Mouse (Mus musculus) adipocyte (in vitro differentiated cells): ENCODE data around the gene Atg16l2.

ENCODE experiments used
- DNase-seq: peaks from one replicate; pipeline ENCODE4 v3.0.0-alpha.2; 2016; ENCODE audit warnings: low spot score

Gene Atg16l2

DNA sequence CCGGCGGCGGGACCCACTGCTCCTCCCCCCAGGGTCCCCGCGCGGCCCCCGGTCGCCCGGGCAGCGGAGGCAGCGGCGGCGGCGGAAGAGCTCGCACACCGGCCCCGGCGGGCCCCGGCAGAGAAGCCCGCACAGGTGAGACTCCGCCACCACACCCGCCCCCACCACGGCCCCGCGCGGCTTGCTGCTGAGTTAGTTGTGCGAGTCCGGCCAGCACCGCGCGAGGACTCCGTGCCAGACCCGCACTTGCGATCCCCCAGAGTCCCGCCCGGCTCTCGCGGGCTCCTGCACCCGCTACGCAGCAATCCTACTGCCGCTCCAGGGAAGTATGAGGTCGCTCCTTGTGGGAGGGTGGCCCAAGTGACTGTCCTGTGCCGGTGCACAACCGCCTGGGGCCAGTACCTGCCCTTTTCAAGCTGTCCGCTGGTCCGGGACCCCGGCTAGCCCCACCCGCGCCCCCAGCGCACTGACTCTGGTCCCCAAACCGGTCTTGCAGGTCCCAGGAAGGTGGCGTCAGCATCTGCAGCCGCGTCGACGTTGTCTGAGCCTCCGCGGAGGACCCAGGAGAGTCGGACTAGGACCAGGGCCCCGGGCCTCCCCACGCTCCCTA is 19.3 kb upstream of the Atg16l2 start:
- DNase-seq, result no peak

DNA sequence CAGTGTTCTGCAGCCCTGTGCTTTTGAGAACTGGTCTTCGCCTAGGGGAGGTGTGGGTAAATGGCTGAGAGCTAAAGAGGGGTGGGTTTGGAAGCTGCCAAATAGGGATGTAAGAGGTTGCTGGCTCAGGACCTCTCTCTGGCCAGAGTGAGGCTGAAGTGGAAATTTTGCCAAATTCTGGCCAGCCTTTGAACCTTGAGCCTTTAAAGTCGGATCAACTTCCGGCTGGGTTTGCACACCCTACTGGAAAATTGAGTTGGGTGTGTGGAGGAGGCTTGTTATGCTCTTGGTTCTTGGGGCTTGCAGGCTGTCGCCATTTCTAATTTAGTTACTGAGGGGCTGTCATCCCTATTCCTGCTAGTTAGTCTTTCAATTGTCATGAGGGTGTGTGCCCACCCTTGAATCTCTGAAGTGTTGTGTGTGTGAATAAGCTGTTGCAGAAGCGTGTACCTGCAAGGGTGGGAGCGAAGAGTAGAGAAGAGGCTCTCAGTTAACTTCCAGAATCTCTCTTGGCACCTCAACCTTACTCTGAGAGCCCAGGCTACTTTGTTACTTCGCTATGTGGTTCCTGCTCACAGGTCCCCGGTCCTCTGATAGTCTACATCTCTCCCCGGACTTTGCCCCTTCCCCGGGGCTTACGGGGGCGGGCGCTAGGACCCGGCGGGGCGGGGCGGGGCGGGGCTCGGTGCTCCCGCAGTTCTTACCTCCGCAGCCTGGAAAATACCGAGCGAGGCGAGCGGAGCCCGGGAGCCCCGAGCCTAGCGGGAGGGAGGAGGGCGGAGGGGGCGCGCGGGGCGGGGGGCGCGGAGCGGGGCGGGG is 18.6 kb upstream of the Atg16l2 start:
- no peak for DNase-seq

DNA sequence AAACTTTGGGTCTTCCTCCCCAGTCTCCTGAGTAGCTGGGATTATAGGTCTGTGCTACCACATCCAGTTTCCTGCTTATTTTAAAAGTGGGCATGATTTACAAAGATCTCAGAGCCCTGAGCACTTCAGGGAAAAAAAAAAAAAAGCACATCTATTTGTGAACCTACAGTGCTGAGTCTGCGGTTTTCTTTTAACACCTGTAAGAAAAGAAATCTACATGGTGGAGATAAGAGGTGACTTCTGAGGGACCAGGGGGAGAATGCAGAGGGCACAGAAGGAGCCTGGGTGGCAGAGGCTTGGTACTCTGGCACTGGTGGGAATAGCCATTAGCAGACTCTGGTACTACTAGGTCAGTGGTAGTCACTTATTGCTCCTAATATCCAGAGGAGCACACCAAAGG is 17.7 kb upstream of the Atg16l2 start:
- DNase-seq, result no peak

DNA sequence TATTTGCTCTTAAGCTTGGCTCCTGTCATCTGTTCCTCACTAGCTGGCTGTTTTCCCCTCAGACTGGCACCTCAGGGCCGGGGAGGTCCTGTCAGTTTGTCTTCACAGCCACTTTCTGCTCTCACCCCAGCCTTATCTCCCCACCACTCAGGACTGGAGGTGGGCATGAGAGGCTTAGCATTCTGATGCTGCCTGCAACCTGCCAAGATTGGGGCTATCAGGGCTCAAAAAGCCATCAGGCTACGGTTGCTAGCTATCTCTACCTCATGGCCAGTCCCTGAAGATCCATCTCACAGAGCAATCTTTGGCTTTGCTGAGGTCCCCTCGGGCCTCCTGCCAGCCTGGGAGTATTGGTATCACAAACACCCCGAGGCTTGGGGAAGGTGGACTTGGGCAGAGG is 16.8 kb upstream of the Atg16l2 start:
- DNase-seq, result no peak

DNA sequence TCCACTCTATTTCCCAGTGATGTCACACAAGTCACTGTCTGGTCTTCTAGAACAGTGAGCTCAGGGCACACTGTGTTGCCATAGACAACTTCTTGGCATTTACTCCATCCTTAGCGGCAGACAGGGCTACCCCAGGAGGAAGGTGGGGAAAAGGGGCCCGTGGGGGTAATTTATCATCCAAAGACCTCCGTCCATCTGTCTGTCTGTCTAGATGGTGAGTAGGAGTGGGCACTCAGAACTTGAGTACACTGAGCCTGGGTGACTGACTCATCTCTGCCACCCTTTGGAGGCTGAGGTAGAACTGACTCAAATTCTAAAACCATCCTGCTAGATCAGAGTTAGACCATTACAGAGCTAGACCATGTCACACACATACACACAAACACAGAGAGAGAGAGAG is 15.0 kb upstream of the Atg16l2 start, which contains the start of gene Stard10:
Gene Stard10, plus strand, starts transcription at position 73 of the 400 bp plus-strand sequence.
- DNase-seq, result no peak

DNA sequence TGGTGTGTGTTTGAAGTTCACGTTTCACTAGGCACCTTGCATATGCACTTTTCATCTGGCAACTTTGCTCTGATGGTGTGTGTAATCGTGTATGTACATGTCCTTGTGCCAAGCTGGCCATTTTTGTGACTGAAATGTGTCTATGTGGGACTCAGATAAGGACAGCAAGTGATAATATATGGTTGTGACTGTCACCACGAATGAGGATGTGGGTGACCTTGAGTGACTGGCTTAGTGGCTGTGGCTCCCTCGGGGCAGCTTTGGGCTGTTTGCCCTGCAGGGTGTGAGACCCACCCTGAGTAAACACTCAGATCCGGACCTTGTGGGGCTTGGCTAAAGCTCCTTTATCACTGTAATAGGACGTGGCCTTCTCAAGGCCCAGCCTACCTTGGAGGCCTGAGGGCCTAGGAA is 14.5 kb upstream of the Atg16l2 start:
- DNase-seq, result no peak

DNA sequence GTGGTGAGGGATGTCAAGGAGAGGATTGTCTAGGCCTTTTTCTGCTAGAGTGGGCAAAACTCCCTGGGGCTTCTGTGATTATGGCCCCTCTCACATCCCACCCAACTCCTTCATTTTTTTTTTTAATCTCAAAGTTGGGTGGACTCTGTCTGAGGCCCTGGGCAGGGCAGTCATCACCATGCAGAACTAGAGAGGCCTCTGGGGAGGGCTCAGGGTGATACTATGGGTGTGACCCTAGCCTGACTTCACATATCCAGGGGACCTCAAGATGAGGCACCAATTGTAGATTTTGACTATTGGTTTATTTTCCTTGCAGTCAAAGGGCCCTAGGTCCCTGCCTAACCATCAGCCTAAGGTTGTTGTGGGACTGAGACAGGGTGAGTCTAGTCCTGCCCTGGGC is 13.6 kb upstream of the Atg16l2 start:
- DNase-seq, result no peak

DNA sequence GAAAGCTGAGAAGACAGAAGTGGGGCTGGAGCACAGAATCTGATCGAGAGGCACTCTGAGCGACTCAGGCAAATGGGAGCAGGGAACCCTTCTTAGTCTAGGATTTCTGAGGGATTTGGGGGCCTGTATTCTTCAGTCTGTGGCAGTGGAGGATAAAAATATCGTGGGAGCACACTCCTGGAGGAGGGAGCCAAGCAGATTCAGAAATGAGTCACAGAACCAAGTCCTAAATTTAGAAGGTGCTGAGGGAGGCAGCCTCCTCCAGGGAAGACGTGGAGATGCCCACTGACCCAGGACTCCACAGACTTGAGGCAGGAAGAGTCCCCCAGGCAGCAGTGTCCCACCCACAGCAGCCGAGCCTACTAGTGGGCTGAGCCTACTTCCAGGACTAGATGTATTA is 12.3 kb upstream of the Atg16l2 start:
- no peak for DNase-seq

DNA sequence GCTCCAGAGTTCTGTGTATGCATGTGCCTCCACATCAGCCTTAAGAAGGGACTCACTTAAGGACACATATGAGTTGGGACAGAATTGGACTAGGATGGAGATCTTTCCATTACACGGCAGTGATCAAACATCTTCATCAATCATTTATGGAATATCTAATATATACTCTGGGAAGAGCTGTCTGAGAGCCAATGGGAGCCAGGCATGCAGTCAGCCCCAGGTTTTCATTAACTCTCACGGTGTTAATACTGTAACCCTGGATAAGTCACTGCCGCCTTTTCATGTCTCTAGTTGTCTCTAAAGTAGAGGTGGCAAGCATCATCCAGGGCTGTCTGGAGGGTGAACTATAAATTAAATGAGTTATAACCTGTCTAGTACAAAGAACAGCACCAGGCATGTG is 11.0 kb upstream of the Atg16l2 start:
- no peak for DNase-seq

DNA sequence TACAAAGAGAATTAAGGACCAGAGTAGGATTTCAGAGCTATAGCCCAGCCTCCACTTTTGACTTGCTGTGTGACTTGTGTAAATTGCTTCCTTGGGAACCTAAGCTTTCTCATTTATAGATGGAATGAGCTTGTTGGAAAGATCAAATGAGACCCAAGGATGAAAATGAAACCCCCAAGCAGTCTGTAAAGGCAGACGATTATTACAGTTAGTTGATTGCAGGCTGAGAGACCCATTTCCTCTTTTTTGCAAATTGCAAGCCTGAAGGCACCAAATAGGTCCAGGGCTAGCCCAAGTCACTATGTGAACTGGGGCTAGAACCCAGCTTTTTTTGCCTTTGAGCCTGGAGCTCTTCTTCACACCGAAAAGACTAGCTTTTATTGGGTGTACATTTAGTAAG is 9.0 kb upstream of the Atg16l2 start:
- no peak for DNase-seq

DNA sequence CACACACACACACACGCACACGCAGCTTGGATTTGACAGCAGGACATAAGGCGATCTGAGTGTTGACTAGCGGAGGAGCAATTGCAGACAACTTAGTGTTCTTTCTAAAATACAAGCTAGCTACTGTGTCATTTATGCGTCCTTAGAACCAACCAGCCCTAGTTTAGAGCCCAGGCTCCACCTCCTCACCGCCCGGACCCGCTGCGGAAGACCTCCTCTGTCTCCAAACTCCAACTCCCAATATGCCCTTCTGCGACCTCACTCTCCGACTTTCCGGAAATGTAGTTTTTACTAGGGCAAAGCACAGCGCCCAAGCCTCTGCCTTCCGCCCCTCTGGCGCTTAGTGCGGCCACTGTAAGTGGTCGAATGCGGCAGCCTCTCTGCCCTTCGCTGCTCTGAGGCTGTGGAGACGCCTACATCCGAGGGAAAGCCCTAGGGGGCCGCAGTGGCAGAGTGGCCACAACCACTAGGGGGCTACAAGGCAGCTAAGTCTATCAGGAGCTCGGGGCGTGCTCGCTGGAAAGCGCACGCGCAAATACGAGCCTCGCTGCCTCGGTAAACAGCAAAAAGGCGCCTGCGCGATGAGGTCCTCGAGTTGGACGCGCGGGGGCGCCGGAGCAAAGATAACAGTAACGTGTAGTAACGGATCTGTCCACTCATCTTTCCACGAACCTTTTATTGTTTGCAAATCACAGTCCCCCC is 8.4 kb upstream of the Atg16l2 start:
- DNase-seq, result peak; percentile 95

DNA sequence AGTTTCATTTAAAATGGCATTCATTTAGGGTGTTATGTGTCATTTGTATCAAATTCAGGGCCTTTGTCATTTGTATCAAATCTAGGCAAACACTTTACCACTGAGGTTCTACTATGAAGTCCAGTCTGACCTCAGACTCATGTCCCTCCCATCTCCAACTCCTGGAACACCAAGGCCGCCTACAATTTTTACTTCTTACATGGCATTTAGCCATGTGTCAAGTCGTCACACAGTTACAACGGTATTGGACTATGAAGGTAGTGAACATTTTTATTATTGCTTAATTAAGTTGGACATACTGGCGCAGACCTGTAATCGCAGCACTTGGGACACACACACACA is 7.9 kb upstream of the Atg16l2 start:
- no peak for DNase-seq

DNA sequence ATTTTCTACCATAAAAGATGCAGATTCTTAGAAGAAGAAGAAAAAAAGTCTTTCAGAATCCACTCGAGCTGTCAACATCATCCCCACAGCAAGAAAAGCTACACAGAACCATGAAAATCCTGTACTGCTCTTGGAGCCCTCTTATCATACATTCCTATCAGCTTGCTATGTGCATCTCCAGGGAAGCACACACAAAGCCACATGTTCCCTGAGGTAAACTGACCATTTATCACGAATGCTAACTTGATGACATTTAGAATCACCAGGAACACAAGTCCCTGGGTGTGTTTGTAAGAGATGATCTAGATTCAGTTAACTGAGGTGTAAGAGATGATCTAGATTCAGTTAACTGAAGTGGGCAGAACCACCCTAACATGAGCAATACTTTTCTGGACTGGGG is 4.8 kb upstream of the Atg16l2 start:
- no peak for DNase-seq

DNA sequence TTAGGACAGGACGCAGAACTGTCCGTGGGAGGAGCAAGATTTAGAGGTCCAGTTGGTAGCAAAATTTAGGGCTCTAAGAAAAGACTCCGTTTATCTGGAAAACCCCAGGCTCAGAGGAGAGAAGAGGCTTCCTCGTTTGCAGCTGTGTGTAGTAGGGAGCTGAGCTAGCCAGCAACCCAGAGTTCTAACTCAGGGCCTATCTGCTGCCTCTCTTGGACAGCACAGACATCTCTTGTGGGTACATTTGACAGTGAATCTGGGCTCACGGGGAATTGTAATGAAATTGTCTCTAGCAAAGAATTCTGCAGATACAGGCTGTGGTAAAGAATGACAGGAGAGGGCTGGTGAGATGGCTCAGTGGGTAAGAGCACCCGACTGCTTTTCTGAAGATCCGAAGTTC is 640 bp upstream of the Atg16l2 start:
- no peak for DNase-seq

DNA sequence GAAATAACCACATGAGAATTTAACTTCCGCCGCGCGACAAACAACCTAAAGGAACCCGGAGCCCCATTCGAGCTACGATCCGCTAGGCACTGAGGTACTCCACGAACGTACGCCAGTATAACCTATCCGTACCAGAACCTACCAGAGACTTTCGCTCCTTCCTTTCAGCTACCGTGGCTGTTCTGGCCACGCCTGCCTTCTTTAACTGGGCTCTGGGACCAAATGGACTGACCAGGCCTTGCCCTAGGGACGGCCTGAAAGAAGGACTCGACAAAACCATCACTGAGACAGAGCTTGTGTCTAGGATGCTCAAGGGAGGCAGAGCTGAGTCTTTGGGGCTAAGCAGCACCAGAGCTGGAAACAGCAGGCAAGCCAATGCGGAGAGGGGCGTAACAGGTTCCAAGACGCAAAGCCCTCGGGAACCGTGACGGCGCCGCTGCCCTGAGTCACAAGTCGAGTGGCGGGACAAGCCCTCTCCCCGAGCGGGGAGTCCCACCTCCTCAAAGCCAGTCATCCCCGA is 630 bp downstream of the Atg16l2 start:
- DNase-seq, result peak; percentile 30

DNA sequence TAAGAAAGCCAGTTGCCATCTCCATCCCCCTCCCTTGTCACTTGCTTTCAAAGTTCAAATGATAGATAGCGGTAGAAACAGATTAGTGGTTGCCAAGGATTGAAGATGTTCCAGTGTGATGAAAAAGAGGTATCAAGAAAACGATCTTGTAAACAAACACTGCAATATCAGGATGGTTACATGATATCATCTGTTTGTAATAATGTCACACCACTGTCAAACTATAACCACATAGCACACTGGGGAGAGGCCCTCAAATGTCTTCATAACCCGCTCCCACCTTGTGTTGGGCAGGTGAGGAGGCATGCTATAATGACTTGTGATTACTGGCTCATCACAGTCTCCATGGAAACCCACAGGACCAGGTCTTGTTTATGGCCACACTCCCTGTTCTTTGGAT is 3.7 kb downstream of the Atg16l2 start:
- DNase-seq, result no peak

DNA sequence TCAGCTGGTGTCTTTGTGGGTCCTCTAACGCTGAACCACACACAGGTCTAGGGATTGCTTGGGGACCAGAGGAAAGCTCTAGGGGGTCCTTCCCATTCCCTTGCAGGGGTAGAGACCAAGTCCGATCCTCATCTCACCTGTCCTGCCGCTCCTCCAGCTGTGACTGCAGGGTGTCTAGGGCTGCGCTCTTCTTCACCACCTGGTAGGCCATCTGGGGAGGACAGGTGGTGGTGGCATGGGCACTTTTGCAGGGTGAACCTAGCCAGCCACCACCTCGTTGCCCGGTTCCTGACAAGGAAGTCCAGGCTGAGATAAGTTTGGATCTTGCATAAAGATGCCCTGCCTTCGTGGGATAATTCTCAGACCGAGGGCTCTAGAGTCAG is 5.0 kb downstream of the Atg16l2 start:
- no peak for DNase-seq

DNA sequence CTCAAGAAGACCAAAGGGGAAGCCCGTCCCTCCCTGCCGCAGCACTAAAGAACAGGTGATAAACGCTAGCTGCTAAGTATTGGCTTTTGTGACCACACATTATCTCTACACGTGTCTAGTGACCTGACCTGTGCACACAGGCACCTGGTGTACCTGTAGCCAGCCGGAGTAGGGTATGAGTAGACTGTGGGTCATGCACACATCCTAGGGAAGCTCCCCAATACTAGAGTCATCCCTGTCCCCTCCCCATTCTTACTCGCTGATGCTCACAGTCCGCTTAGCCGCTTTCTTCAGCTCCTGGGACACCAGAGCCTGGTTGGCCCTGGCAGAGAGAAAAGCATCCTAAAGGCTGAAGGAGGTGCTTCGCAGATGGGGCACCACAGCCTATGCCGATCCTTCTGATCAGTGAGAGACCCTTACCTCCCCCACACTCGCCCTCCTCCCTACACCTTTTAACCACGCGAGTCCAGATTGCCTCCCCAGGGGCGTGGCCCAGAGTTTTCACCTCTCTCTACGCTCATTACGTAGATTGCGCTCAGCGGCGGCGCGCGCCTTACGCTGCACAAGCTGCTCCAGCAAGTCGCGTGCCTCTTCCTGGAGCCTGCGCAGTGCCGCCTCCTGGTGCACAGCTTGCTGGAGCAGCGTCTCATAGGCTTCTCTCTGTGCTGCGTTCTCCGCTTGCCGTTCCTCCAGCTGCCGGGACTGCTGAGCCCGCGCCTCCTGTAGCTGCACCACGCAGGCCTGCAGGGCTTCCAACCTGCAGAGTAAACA is 5.6 kb downstream of the Atg16l2 start:
- DNase-seq, result no peak

DNA sequence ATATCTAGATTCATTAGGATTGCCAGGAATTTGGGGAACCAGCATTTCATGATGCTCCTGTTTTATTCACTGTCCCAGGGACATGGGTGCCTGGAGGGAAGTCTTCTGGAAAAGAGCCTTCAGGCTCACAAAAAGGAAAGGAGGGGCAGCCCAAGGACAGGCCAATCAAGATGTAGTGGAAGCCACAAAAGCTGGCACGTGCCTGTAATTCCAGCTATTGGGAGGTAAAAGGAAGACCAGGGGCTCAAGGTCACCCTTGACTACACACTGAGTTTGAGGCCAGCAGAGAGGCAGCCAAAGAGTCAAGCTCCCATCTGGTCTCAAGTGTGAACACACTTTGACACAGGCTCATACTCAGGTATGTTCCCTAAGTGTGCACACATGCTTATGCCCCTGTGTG is 6.6 kb downstream of the Atg16l2 start:
- no peak for DNase-seq

DNA sequence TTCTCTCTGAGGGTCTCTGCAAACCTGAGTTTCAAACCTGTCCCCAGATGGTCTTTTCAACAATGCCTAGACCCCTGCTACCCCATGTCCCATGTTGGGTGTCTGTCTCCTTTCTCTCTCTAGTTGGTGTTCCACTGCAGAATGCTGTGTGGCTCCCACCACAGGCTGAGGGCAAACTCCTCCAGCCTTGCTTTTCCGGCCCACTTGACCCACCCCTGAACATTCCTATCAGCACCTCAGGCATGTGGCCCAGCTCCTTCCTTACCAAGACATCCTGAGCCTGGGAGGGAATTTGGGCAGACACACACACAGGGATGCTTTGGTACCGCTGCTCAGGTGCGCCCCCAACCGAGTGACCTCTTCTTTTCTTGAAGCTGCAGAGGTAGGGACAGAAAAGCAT is 8.4 kb downstream of the Atg16l2 start:
- DNase-seq, result no peak

DNA sequence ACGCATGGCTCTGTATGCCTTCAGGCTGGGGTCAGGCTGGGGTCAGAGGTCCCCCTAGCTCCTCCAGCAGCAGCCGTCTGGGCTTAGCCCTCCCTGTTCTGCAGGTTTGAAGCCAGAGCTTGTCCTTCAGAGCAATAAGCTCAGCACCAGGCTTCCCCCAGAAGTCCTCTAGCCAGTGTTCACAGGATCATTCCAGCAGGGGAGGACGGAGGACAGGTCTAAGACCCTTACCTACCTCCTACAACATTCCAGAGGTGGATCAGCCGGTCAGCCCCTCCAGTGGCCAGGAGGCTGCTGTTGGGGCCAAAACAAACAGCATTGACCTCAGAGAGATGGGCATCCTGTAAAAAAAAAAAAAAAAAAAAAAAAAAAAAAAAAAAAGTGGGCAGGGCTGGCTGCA is 8.9 kb downstream of the Atg16l2 start:
- DNase-seq, result no peak

DNA sequence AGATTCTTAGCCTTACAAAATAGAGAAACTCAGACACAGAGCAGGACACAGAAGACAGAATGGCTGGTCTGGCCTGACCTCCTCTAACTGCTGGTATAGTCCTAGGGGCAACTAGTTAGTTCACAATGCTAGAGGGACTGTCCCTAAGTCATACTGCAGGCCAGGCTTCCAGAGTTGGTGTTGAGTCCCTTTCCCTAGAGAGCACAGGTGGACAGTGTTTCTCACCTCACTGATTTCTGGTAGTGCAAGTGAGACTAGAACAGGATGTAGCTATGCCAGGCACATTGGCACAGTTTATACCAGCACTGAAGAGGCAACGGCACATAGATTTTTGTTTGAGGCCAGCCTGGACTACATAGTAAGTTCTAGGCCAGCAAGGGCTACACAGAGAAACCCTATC is 9.4 kb downstream of the Atg16l2 start:
- DNase-seq, result no peak
